Mouse (Mus musculus) bone marrow, adult 2 months (tissue): ENCODE measurements around the gene Ifna1.

Experiments
- CTCF ChIP-seq: fragments of 200-500 bp; IDR thresholded peaks from 2 replicates; pipeline ENCODE4 v1.5.1; 2011; ENCODE audit warnings: low read length, control low read depth; ENCODE audit not compliant: control insufficient read depth, insufficient read depth
- POLR2A ChIP-seq: fragments of 200-500 bp; IDR thresholded peaks from 2 replicates; pipeline ENCODE4 v1.6.1; 2011; ENCODE audit warnings: low read depth, mild to moderate bottlenecking, control low read depth, low read length, borderline replicate concordance; ENCODE audit not compliant: control insufficient read depth

- no peak for TF ChIP-seq CTCF
- no peak for TF ChIP-seq POLR2A
Measured at GRCm38 (mm10) chr4:88876520-88876919, 26.6 kb downstream of the Ifna1 start.
